Mouse (Mus musculus) liver, postnatal 0 days (tissue): ENCODE data around the gene Radil. TPM values are rescaled to one million over a fixed set of nuclear protein-coding genes. Genes with fewer than 3 reads are reported as not detected.
A peak's percentile ranks its signal among the peaks of the same experiment; 100 is the strongest.

Source experiments
- ATAC-seq: fragments of 200-750 bp; cut with Nextera tagmentation; 2 replicates; pipeline ENCODE4 v1.8.0; 2017; ENCODE audit warnings: mild to moderate bottlenecking, moderate library complexity
- DNase-seq: peaks from one replicate; pipeline ENCODE4 v3.0.0-alpha.2; 2016
- H3K27ac ChIP-seq: fragments of 300-500 bp; sonication (generic); 2 replicates; pipeline ENCODE4 v1.5.1; 2014; ENCODE audit warnings: antibody characterized with exemption, moderate library complexity, mild to moderate bottlenecking, low read depth
- H3K27me3 ChIP-seq: fragments of 300-500 bp; sonication (generic); 2 replicates; pipeline ENCODE4 v1.6.1; 2014; ENCODE audit warnings: low read length, control low read depth, mixed read lengths; ENCODE audit not compliant: insufficient read depth
- H3K36me3 ChIP-seq: fragments of 300-500 bp; sonication (generic); replicated peaks from 2 replicates; pipeline ENCODE4 v1.6.1; 2014; ENCODE audit warnings: mild to moderate bottlenecking, control low read depth, low read length, moderate library complexity, mixed read lengths; ENCODE audit not compliant: insufficient read depth
- H3K4me1 ChIP-seq: fragments of 300-500 bp; sonication (generic); 2 replicates; pipeline ENCODE4 v1.6.1; 2014; ENCODE audit warnings: antibody characterized with exemption, mild to moderate bottlenecking, control low read depth; ENCODE audit not compliant: insufficient read depth
- H3K4me2 ChIP-seq: fragments of 300-500 bp; sonication (generic); 2 replicates; pipeline ENCODE4 v1.6.1; 2014; ENCODE audit warnings: low read depth, mild to moderate bottlenecking, low read length, moderate library complexity, mixed read lengths
- H3K4me3 ChIP-seq: fragments of 300-500 bp; sonication (generic); 2 replicates; pipeline ENCODE4 v1.5.1; 2014; ENCODE audit warnings: low read depth, low read length
- H3K9ac ChIP-seq: fragments of 300-500 bp; sonication (generic); replicated peaks from 2 replicates; pipeline ENCODE4 v1.6.1; 2014; ENCODE audit warnings: mild to moderate bottlenecking, moderate library complexity
- H3K9me3 ChIP-seq: fragments of 300-500 bp; sonication (generic); 2 replicates; pipeline ENCODE4 v1.6.1; 2016; ENCODE audit warnings: mild to moderate bottlenecking, control low read depth, low read length, mixed read lengths
- CTCF ChIP-seq: sonication (generic); IDR thresholded peaks from 2 replicates; pipeline ENCODE4 v1.5.1; 2016; ENCODE audit warnings: antibody characterized with exemption, low read depth
- EP300 ChIP-seq: IDR thresholded peaks from 2 replicates; pipeline ENCODE4 v1.6.1; 2016; ENCODE audit warnings: antibody characterized with exemption, low read depth, mild to moderate bottlenecking
- WGBS: fragments of 180-500 bp; shearing (Covaris S2); extraction: QIAGEN DNeasy Blood & Tissue Kit; methylation state at CpG from one replicate; pipeline ENCODE4 v1.1.7; 2014; ENCODE audit not compliant: insufficient replicate concordance; 5-methylcytosine and 5-hydroxymethylcytosine counted together
- polyA plus RNA-seq: library from polyadenylated mRNA; unstranded; fragments of >200 nt; fragmentation: Nextera tagmentation; extraction: Ambion mirVana; gene quantifications from 2 replicates; pipeline ENCODE4 v1.2.1, GENCODE M21; 2015

Radil gene
- polyA plus RNA-seq, 1 experiment from 2014 or later, result not detected

DNA sequence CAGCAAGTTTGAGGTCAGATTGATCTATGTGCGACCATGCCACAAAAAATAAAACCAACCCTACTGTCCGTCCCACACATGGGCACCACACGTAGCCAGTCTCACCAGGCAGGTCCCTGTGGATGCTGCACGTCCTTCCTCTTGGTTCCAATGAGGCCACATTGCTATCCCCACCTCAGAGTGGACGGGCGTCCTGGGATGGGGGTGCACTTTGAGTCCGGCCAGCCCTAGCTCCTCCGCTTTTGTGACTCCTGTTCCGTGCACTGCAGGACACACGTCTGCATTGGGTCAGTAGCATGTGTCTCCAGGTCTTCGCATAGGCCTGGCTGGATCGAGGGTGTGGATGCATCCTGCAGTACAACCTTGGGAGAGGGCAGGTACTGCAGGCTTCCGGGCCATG is 82.5 kb downstream of the Radil start:
- WGBS, result 86% methylated on average over 13 of the region's 13 CpGs
- no peak for TF ChIP-seq CTCF
- no peak for TF ChIP-seq EP300
- peaks cover 26% of the 10 kb centered on the region for H3K36me3 ChIP-seq
- H3K27ac ChIP-seq, result no peak overlapping the region
- H3K9me3 ChIP-seq, result no peaks in the 10 kb centered on the region
- H3K27me3 ChIP-seq, result no peaks in the 10 kb centered on the region
- DNase-seq (no peak), ATAC-seq (no peak)
- no peak overlapping the region for H3K9ac ChIP-seq
- H3K4me1 ChIP-seq, result peaks cover 11% of the 10 kb centered on the region
- no peak overlapping the region for H3K4me3 ChIP-seq
- no peak overlapping the region for H3K4me2 ChIP-seq

DNA sequence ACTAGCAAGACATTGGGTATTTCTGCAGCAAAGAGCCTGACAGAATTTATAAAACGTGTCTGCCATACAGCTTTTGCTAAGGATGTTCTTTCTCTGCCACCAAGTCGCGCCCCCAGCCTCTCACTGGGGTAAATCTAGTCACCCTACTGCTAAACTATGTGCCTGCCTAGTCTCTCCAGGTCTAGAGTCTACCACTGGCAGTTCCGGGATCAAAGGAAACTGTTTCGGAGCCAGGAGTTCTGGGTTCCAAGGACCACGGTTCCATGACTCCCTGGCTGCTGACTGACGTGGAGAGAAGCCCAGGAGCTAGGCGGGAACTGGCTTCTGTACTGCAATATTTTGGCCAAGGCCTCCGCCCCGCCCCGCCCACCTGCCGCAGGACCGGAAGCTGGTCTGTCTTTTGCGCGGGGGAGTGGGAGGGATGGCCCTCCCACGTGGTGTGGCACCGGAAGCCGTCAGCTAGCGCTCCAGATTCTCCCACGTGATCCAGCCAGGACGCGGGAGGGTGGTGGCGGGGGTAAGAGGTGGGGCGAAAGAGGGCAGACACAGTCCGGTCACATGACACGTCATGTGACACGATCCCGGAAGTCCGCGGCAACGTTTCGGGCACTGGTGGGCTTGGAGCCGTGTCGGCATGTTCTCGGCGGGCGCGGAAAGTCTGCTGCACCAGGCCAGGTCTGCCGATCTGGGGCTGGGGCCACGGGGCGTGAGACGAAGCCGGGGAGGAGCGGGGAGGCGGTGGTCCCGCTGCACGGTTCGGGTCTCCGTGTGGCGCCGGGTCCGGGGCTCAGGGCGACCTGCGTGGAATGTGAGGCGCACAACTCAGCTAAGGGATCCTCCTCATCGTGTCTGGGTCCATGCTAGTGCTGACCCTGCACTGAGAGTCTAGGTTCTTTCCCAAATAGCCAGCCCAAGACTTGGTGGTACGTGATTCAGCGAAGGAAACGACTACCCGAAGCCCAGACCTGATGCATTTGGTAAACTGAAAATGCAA is 87.1 kb downstream of the Radil start, which contains the start of gene Ap5z1:
TSS of gene Ap5z1 (plus strand) at position 484 of the 994 bp plus-strand sequence.
- WGBS, result 1% methylated on average over 59 of the region's 60 CpGs
- H3K9me3 ChIP-seq, result no peaks in the 10 kb centered on the region
- peak; percentile 98 for ATAC-seq

DNA sequence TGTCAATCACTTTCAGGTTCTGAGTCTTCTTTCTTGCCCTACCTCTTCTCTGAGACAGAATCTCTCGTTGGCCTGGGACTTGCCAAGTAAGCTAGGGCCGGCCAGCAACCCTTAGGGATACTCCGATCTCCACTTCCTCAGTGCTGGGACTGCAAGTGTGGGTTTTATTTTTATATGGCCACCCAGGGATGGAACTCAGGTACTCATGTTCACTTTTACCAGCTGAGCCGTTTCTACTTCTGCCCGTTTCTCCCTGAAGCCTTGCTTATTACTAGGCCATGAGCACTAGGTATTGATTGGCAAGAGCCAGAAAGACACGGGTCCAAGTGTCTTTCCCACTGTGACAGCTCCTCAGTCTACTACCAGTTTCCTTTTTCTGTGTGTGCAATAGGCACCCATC is 87.9 kb downstream of the Radil start:
- Histone ChIP-seq H3K27ac (peak overlapping the region; percentile 83), H3K27me3 (no peaks in the 10 kb centered on the region), H3K4me2 (peak overlapping the region; percentile 87), H3K4me3 (peak overlapping the region; percentile 86; the same call in 1 of the 2 replicates), H3K9me3 (no peaks in the 10 kb centered on the region), H3K36me3 (peaks cover 13% of the 10 kb centered on the region; the same call in 1 of the 2 replicates), H3K9ac (peak overlapping the region; percentile 89; the same call in 1 of the 2 replicates), H3K4me1 (peaks cover 17% of the 10 kb centered on the region)
- TF ChIP-seq EP300 (no peak), CTCF (no peak)
- WGBS, result 74% methylated on average over 6 of the region's 6 CpGs
- DNase-seq (no peak), ATAC-seq (no peak)

More for the DNA sequence above, 87.1 kb downstream of the Radil start, which contains the start of gene Ap5z1:
- DNase-seq, result peak; percentile 97
- peak within 1 kb of the TSS; percentile 89 for H3K9ac ChIP-seq
- H3K27ac ChIP-seq, result peak within 1 kb of the TSS; percentile 86
- peak within 1 kb of the TSS; percentile 87 for H3K4me2 ChIP-seq
- peak within 1 kb of the TSS; percentile 86 for H3K4me3 ChIP-seq
- H3K4me1 ChIP-seq, result peaks cover 17% of the 10 kb centered on the region
- no peaks in the 10 kb centered on the region for H3K27me3 ChIP-seq
- TF ChIP-seq EP300, result peak; percentile 30; the same call in 1 of the 2 replicates
- TF ChIP-seq CTCF, result no peak
- H3K36me3 ChIP-seq, result peaks cover 11% of the 10 kb centered on the region

DNA sequence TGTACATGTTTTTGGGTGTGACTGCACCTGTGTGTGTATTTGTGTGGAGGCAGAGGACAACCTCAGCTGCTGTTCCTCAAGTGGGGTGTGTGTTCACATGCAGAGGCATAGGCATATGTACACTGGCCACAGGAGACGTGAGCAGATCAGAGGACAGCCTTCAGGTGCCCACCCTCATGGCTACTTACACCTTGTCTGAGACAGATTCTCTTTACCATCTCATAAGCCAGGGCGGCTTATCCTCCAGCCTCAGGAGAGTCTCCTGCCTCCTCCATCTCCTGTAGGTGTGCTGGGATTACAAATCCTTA is 88.3 kb downstream of the Radil start:
- DNase-seq, result no peak
- TF ChIP-seq EP300 (no peak), CTCF (no peak)
- no peak overlapping the region for H3K4me3 ChIP-seq
- H3K27me3 ChIP-seq, result no peaks in the 10 kb centered on the region
- H3K4me2 ChIP-seq, result no peak overlapping the region
- H3K9ac ChIP-seq, result no peak overlapping the region
- H3K27ac ChIP-seq, result no peak overlapping the region; the same call in 1 of the 2 replicates
- H3K4me1 ChIP-seq, result peaks cover 17% of the 10 kb centered on the region
- H3K36me3 ChIP-seq, result peaks cover 12% of the 10 kb centered on the region; the same call in 1 of the 2 replicates
- 90% methylated on average over 2 of the region's 2 CpGs for WGBS
- ATAC-seq, result no peak
- no peaks in the 10 kb centered on the region for H3K9me3 ChIP-seq

DNA sequence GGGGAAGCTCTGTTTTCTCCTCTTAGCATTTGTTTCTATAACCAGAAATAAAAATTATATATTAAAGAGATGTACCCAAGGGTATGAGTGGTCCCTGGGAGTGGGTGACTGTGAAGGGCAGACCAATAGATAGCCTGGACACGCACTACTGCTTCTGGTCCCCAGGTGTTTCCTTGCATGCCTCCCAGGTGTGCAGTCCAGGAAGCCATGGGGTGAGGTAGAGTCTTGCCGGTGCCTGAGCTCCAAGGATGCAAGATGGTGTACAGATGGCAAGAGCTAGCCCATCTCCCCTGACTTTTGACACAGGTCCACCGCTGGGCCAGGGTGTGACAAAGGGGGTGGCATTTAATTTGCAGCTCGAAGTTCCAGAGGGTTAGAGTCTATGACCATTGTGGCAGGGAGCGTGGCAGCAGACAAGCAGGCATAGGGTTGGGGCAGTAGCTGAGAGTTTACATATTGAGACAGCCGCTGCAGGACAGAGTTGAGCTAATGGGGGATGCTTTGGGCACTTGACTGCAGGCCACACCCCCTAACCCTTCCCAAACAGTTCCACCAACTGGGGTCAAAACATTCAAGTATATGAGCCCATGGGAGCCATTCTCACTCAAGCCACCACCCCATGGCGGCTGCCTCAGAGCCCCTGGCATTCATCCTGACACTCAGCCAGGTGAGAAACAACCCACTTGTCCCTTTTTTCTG is 88.8 kb downstream of the Radil start:
- Histone ChIP-seq H3K4me1 (peaks cover 17% of the 10 kb centered on the region), H3K9me3 (no peaks in the 10 kb centered on the region), H3K36me3 (peaks cover 15% of the 10 kb centered on the region; the same call in 1 of the 2 replicates), H3K4me2 (no peak overlapping the region), H3K27ac (no peak overlapping the region), H3K27me3 (no peaks in the 10 kb centered on the region), H3K4me3 (no peak overlapping the region), H3K9ac (no peak overlapping the region)
- WGBS, result 89% methylated on average over 7 of the region's 7 CpGs
- no peak for TF ChIP-seq CTCF
- TF ChIP-seq EP300, result no peak
- ATAC-seq, result no peak
- no peak for DNase-seq

DNA sequence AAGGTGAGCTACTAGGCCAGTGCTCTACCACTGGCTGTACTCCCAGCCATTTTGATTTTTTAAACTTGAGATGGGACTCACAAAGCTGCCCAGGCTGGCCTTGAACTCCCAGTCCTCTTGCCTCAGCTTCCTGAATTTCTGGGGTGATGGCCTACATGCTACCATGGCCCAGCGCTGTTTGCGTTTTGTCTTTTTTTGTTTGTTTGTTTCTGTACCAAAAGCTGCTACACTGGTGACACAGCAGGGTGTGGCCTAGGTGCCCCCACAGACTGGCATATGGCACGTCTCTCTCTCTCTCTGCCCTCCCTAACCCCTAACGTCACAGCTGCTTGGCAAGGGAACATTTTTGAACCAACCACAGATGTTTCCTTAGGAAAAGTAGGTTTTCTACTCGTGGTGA is 91.1 kb downstream of the Radil start:
- Histone ChIP-seq H3K4me2 (no peak overlapping the region), H3K4me1 (peaks cover 12% of the 10 kb centered on the region)

More for the DNA sequence above, 91.1 kb downstream of the Radil start:
- 69% methylated on average over 5 of the region's 5 CpGs for WGBS
- DNase-seq, result no peak
- Histone ChIP-seq H3K4me3 (no peak overlapping the region), H3K27me3 (no peaks in the 10 kb centered on the region), H3K36me3 (peaks cover 34% of the 10 kb centered on the region), H3K9ac (no peak overlapping the region), H3K9me3 (no peaks in the 10 kb centered on the region), H3K27ac (peak overlapping the region; percentile 16; the same call in 1 of the 2 replicates)
- ATAC-seq, result no peak
- no peak for TF ChIP-seq CTCF
- no peak for TF ChIP-seq EP300
